Mouse (Mus musculus): ENCODE results near the gene Cxcr6. TPM values are rescaled to one million over a fixed set of nuclear protein-coding genes. Genes with fewer than 3 reads are reported as not detected.

Gene Cxcr6
- polyA plus RNA-seq, 1 experiment from 2014 or later, result 0.06 TPM

- no peak for ATAC-seq
- Histone ChIP-seq H3K9ac (no peak overlapping the region), H3K36me3 (no peaks in the 10 kb centered on the region), H3K4me2 (no peak overlapping the region), H3K9me3 (replicated peaks) (no peaks in the 10 kb centered on the region), H3K4me3 (no peak overlapping the region), H3K4me1 (peaks cover 3% of the 10 kb centered on the region; the same call in 1 of the 2 replicates), H3K27ac (no peak overlapping the region), H3K27me3 (replicated peaks) (0 out of 2 replicates have a peak, but pooled peaks cover 6% of the 10 kb centered on the region)
- 61% methylated on average over 2 of the region's 2 CpGs for WGBS (ENCODE audit: insufficient replicate concordance)
Observed at GRCm38 (mm10) chr9:123856836-123857235, 50.6 kb downstream of the Cxcr6 start.

Other genes with a start within 250 kb of the Cxcr6 start
- 0.10 and 0.14 TPM in 2 replicates for gene Slc6a20b, start 173.9 kb upstream of the Cxcr6 start, polyA plus RNA-seq (2016; fragmentation: Nextera tagmentation; extraction: Ambion mirVana)
- 0.26 and 0.37 TPM in 2 replicates for gene Ccr9, start 128.0 kb upstream of the Cxcr6 start, polyA plus RNA-seq (2016; fragmentation: Nextera tagmentation; extraction: Ambion mirVana)
- 0.69 and 0.75 TPM in 2 replicates for gene Slc6a20a, start 127.6 kb upstream of the Cxcr6 start, polyA plus RNA-seq (2016; fragmentation: Nextera tagmentation; extraction: Ambion mirVana)
- gene Lztfl1, start 88.8 kb upstream of the Cxcr6 start, polyA plus RNA-seq (2016; fragmentation: Nextera tagmentation; extraction: Ambion mirVana), result 22.0 and 25.6 TPM in 2 replicates
- 5.4 and 5.6 TPM in 2 replicates for gene Fyco1, start 45.4 kb downstream of the Cxcr6 start, polyA plus RNA-seq (2016; fragmentation: Nextera tagmentation; extraction: Ambion mirVana)
- not detected in 2 replicates for gene Xcr1, start 55.6 kb downstream of the Cxcr6 start, polyA plus RNA-seq (2016; fragmentation: Nextera tagmentation; extraction: Ambion mirVana)
- 1.4 and 1.6 TPM in 2 replicates for gene Ccr1, start 162.2 kb downstream of the Cxcr6 start, polyA plus RNA-seq (2016; fragmentation: Nextera tagmentation; extraction: Ambion mirVana)
- not detected in 2 replicates for gene Ccr1l1, start 171.9 kb downstream of the Cxcr6 start, polyA plus RNA-seq (2016; fragmentation: Nextera tagmentation; extraction: Ambion mirVana)
- gene Ccr3, start 215.5 kb downstream of the Cxcr6 start, polyA plus RNA-seq (2016; fragmentation: Nextera tagmentation; extraction: Ambion mirVana), result 0.05 TPM in 1 of 2 replicates, not detected in the other

Measured in liver, embryonic 12.5 days (tissue).